In the genomic region with DNA sequence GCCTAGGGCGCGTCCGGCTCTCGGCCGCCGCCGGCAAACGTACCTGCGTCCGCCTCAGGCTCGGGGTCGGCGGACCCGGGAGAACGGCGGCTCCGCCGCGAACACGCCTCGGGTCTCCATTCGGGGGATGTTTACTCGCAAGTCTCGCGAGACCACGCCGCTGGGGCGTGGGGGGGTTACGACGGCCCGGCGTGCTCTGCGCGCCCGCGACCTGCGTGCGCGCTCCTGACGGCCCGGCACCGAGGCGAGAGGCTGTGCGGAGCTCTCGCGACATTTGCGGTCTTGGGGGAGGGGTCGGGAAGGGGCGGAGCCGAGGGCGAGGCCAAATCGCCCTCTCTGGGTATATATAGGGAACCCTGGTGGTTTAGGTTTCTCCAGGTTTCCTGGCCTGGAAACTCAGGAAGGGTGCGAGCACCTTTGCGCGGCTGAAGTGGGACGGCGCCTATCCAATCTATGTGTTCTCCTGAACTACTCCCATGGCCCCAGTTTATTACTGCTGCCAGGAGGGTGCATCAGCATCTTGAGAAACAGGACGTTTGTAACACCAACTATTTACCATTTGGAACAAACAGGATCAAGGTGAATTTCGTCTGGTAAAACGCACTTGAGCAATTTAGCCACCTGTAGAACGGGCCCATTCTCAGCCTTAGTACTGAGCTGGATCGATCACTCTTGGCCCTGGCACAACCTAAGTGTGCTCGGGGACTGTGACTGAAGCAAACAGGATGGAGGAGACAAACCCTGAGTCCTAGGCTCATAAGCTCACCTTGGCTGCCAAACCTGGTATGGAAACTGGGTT, we compare ENCODE assay signal across 8 mouse cellular contexts. TPM values are rescaled to one million over a fixed set of nuclear protein-coding genes. Genes with fewer than 3 reads are reported as not detected.
DNase-seq lines count a peak whose midpoint lies in the region; ATAC-seq and TF ChIP-seq lines count a peak whose summit lies in the region.

A gene (minus strand): TSS at position 133 of the 799 bp plus-strand sequence.

- peak within 1 kb of the TSS; percentile 81 for H3K4me3 ChIP-seq in G1E (ENCODE audit: low read depth, low read length)
- peak within 1 kb of the TSS; percentile 89 for H3K4me3 ChIP-seq in forebrain, postnatal 0 days (ENCODE audit: low read depth, low read length)
- peak within 1 kb of the TSS; percentile 73 for H3K4me3 ChIP-seq in lung, embryonic 15.5 days

- DNase-seq in G1E (ENCODE audit: low spot score): peak; percentile 93
- DNase-seq in cerebellum, adult 18-20 months: peak; percentile 95 to 99
- peak; percentile 100 for DNase-seq in forebrain, postnatal 0 days
- DNase-seq in heart, postnatal 4 days: peak; percentile 99
- DNase-seq in layer of hippocampus, adult 8-10 months (ENCODE audit: low spot score in 2 of 2): peak; percentile 94 to 96
- DNase-seq in ovary, adult 18-20 months (ENCODE audit: low spot score): peak; percentile 96
- DNase-seq in thymus, postnatal 0 days (ENCODE audit: low spot score): peak; percentile 99

- H3K36me3 ChIP-seq in G1E (replicated peaks): peaks cover 73% of the 10 kb centered on the region
- peaks cover 30% of the 10 kb centered on the region for H3K36me3 ChIP-seq in forebrain, postnatal 0 days (ENCODE audit: insufficient read depth)
- H3K36me3 ChIP-seq in lung, embryonic 15.5 days: peaks cover 11% of the 10 kb centered on the region; the same call in 1 of the 2 replicates

- H3K9me3 ChIP-seq in G1E (replicated peaks): no peaks in the 10 kb centered on the region
- H3K9me3 ChIP-seq in forebrain, postnatal 0 days (ENCODE audit: low read length): no peaks in the 10 kb centered on the region
- no peaks in the 10 kb centered on the region for H3K9me3 ChIP-seq in lung, embryonic 15.5 days

- peaks cover 46% of the 10 kb centered on the region for H3K4me1 ChIP-seq in G1E (ENCODE audit: insufficient read depth, low read depth, low read length)
- peaks cover 13% of the 10 kb centered on the region; the same call in 1 of the 2 replicates for H3K4me1 ChIP-seq in forebrain, postnatal 0 days (ENCODE audit: insufficient read depth)
- H3K4me1 ChIP-seq in lung, embryonic 15.5 days: peaks cover 18% of the 10 kb centered on the region

- 7% methylated on average over 62 of the region's 63 CpGs for WGBS in forebrain, postnatal 0 days
- 6% methylated on average over 63 of the region's 63 CpGs for WGBS in lung, embryonic 15.5 days

- peak within 1 kb of the TSS; percentile 88 for H3K9ac ChIP-seq in forebrain, postnatal 0 days
- peak within 1 kb of the TSS; percentile 79 for H3K9ac ChIP-seq in lung, embryonic 15.5 days

- H3K27me3 ChIP-seq in G1E (ENCODE audit: insufficient read depth, low read length): no peaks in the 10 kb centered on the region
- no peaks in the 10 kb centered on the region for H3K27me3 ChIP-seq in forebrain, postnatal 0 days (ENCODE audit: insufficient read depth, low read length)
- H3K27me3 ChIP-seq in lung, embryonic 15.5 days: no peaks in the 10 kb centered on the region

- peak within 1 kb of the TSS; percentile 87 for H3K4me2 ChIP-seq in forebrain, postnatal 0 days (ENCODE audit: low read depth)
- peak within 1 kb of the TSS; percentile 72 for H3K4me2 ChIP-seq in lung, embryonic 15.5 days

- H3K27ac ChIP-seq in forebrain, postnatal 0 days (ENCODE audit: low read depth, low read length): peak within 1 kb of the TSS; percentile 95
- H3K27ac ChIP-seq in lung, embryonic 15.5 days: peak within 1 kb of the TSS; percentile 88

- peak; percentile 85 for ATAC-seq in G1E (ENCODE audit: extremely low read depth, insufficient number of reproducible peaks, low FRiP score, poor library complexity, severe bottlenecking)
- peak; percentile 99 for ATAC-seq in forebrain, postnatal 0 days
- ATAC-seq in lung, embryonic 15.5 days (ENCODE audit: borderline replicate concordance, extremely low read depth, low FRiP score, low TSS enrichment): peak; percentile 97

- no peak for TF ChIP-seq CTCF in G1E (IDR thresholded peaks at IDR 0.05; ENCODE audit: low read depth, low read length)
- peak; percentile 41 for TF ChIP-seq CTCF in forebrain, postnatal 0 days (IDR thresholded peaks at IDR 0.05; ENCODE audit: low read depth)

RNA-seq across cellular contexts. Expression of the gene that starts here (rescaled TPM):
- total RNA-seq in G1E (2014; fragmentation: Nextera tagmentation) (80.9 and 98.7 TPM in 2 replicates), G1E (2017) (37.3 and 40.2 TPM in 2 replicates)
- polyA plus RNA-seq in G1E (2012): 107 and 108 TPM in 2 replicates
- 72.4 and 75.5 TPM in 2 replicates for total RNA-seq in forebrain, postnatal 0 days (2014; rRNA removed)
- polyA plus RNA-seq in forebrain, postnatal 0 days (2015; fragmentation: Nextera tagmentation; extraction: Ambion mirVana): 37.7 and 48.0 TPM in 2 replicates
- total RNA-seq in heart, postnatal 4 days (2021): 10 to 100 TPM; 68.6 to 70.0 TPM
- 10 to 100 TPM; 75.6 to 83.8 (median 80.9) TPM for total RNA-seq in layer of hippocampus, adult 8-10 months (2022)
- polyA plus RNA-seq in lung, embryonic 15.5 days (2015; fragmentation: Nextera tagmentation; extraction: Ambion mirVana): 119 and 125 TPM in 2 replicates
- polyA plus RNA-seq in thymus, postnatal 0 days (2015; fragmentation: Nextera tagmentation; extraction: Ambion mirVana): 88.5 and 92.3 TPM in 2 replicates

Comparison
In these comparisons a context has a peak if more than half of its experiments do, and no peak if none do; other contexts are left out.
1. Peak in every context shown above with its lines: DNase-seq, ATAC-seq, H3K4me3 ChIP-seq and H3K27ac ChIP-seq.